Mouse (Mus musculus): ENCODE results near the gene Gm6993. TPM values are rescaled to one million over a fixed set of nuclear protein-coding genes. Genes with fewer than 3 reads are reported as not detected.

Gm6993 gene
- total RNA-seq, 1 experiment from 2014 or later, result not detected

DNA sequence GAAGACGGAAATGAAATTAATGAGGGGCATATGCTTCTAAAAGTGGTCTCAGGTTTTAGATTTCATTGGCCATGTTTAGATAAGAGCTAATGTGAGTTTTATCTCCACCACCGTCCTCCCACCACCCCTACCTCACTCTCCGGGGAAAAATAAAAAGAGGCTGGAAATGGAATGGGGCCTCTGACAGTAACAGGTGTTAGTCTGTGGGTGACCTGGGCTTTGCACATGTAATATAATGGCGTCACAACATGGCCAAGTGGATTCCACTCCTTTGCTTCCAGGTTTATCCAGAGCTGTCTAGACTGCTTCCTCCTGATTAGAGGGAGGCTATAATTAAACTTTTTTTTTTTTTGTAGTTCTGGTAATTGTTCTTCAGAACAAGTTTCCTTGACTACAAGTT lies 26.8 kb downstream of the Gm6993 start:
- no peak for ATAC-seq (ENCODE audit: extremely low read depth, insufficient number of reproducible peaks, low FRiP score, poor library complexity, severe bottlenecking)

DNA sequence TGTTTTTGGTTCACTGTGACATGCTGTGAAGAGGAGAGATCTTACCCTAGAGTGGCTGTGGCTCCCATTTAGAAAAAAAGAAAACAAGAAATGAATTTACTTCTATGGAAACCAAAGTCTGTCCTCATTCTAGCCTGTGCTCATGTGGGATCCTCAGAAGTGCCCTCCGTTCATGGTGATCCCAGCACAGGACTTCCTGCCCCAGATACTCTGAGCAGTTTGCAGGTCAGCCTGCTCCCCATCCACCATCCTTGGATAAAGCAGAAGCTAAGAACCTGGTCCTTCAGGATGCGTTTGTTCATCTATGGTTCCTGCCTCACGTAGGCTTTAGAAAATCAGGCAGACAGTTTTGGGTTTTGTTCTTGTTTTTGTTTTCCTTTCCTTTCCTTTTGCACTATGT lies 27.7 kb downstream of the Gm6993 start:
- ATAC-seq (ENCODE audit: extremely low read depth, insufficient number of reproducible peaks, low FRiP score, poor library complexity, severe bottlenecking), result no peak

DNA sequence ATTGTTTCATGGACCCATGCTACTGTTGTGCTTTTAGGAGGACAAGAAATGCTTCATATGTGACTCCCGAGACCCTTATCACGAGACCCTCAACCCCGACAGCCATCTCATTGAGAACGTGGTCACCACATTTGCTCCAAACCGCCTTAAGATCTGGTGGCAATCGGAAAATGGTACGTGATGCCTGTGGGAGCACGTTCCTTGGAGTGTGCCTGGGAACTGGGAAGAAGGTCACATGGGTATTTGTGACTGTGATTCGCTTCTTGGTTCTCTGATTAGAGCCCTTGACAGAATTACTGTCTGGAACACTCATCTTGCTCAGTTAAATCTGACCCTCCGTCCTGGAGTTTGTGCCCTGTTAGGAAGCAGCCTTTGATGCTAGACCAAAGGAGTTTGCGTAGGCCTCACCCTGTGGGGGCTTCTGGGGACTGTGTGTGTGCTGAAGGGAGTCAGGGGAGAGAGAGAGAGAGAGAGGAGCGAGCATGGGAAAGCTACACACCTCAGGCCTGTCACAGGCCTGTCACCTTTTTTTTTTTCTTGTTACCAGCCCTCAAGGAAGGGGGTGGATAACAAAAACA lies 28.5 kb downstream of the Gm6993 start:
- no peak for ATAC-seq (ENCODE audit: extremely low read depth, insufficient number of reproducible peaks, low FRiP score, poor library complexity, severe bottlenecking)

DNA sequence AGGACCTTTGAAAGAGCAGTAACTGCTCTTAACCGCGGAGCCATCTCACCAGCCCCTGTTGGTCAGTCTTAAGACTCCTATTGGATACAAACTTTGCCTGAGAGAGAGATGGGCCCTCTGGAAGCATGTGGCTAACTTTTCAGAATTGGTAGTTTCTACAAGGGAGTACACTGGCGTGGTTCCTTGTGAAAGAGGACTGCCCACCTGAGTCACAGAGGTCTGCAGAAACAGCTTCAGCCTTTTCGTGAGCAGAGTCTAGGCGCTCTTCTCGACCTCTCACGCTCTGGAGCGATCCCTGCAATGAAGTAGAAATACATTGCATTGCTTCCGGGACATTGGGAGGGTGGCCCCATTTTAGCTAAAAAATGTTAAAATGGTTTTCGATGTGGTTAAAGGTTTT lies 29.8 kb downstream of the Gm6993 start:
- no peak for ATAC-seq (ENCODE audit: extremely low read depth, insufficient number of reproducible peaks, low FRiP score, poor library complexity, severe bottlenecking)

DNA sequence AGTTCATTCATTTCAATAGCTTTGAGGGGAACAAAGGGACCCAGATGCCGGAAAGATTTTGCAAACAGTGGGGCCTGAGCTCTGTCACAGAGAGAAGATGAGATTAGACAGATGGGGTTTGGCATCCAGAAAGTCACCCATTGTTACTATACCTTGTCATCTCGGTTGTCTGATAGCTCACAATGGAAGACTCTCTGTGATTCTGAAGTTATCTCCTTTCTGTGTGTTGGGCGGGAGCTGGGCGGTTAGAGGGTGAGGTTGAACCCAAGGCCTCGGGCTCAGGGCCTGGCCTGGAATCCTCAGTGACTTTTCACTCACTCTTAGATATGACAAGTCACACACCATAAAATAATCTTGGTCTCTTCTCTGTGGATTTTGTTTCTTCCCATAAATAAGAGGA lies 30.2 kb downstream of the Gm6993 start:
- ATAC-seq (ENCODE audit: extremely low read depth, insufficient number of reproducible peaks, low FRiP score, poor library complexity, severe bottlenecking), result no peak

DNA sequence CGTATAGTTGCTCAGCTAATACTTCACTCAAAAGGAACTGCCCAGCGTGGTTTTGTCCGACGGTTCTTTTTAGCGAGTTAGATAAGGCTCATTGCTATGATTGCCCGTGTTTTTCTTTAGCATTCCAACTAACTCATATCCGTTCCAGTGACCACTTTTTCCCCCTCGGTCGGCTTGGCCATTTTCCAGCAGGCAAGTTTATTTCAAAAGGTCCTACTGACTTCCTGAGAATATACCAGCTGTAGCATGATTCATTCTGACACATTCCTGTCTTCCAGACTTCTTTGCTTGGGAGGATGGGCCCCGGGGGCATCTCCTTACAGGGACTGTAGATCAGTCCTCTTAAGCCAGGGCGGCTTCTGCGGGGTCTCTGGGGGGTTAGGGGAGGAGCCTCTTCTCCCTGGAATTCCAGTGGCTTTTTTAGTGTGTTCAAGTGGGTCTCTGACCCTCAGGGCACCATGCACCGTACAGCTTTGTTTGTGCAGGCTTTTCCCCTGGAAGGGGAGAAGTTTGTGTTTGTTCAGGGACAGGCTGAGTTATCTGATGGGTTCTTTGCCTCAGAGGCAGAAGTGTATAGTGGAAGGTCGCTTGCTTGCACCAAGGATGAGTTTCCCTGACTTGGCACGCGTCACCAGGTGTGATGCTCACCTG lies 30.9 kb downstream of the Gm6993 start:
- no peak for ATAC-seq (ENCODE audit: extremely low read depth, insufficient number of reproducible peaks, low FRiP score, poor library complexity, severe bottlenecking)

DNA sequence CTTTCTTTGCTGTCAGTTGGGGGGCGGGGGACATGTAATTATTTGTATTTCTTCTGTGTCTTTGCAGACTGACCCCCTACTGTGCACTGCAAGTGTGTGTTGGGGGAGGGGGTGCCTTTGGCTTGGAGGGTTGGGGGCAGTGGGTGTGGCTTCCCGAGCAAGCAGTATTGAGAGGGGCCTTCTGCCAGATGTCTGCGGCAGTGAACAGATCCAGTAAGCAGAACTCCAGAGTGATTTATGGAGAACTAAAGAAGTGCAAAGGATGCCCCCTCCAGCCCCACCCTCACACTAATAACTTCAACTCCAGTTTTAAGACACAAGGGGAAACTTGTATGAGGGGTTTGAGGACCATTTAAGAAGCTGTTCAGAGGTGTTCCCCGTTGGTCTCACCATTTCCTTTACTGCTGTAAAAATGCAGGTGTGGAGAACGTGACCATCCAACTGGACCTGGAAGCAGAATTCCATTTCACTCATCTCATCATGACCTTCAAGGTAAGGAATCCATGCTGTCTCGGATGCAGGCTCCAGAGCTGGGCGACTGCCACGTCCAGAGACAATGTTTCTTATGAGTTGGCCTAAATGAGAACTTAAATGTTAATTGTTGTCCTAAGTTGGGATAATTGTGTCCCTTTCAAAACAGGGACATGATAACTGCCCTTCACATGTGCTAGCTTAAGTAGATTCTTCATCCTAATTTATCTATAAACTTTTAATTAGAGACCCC lies 31.6 kb downstream of the Gm6993 start:
- ATAC-seq (ENCODE audit: extremely low read depth, insufficient number of reproducible peaks, low FRiP score, poor library complexity, severe bottlenecking), result no peak

DNA sequence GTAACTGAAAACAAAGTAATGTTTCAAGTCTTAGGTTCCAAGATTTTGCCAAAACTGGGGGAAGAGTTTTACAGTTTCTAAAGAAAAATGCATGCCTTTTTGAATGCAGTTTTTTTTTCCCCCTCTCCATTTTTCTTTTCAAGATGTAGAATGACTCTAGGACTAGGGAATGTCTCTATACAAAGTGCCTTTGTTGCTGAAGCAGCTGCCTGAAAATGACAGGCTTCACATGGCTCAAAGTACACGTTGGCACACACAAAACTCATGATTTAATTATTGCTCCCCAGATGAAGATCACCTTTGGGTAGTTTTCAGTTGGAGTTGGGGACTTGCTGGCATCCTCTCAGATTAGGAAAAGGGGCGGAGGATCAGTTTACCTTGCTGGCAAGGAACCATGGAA lies 32.3 kb downstream of the Gm6993 start:
- no peak for ATAC-seq (ENCODE audit: extremely low read depth, insufficient number of reproducible peaks, low FRiP score, poor library complexity, severe bottlenecking)

DNA sequence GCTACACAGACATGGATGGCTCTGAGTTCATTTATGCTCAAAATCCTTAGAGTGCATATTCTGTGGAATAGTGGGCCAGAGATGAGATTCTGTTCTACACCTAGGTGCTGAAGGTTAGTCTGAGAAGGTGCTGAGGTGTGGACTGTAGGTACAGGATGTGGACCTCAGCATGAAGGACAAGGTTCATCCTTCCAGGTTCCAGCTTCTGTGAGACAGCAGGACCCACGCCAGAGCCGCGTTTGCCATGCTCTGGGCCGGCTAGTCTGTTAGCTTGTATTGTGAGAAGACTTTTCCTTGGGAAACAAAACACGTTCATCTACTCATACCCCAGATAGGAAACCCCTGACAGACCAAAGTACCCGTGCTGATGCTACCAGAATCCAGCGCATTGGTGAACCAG lies 33.1 kb downstream of the Gm6993 start:
- no peak for ATAC-seq (ENCODE audit: extremely low read depth, insufficient number of reproducible peaks, low FRiP score, poor library complexity, severe bottlenecking)

DNA sequence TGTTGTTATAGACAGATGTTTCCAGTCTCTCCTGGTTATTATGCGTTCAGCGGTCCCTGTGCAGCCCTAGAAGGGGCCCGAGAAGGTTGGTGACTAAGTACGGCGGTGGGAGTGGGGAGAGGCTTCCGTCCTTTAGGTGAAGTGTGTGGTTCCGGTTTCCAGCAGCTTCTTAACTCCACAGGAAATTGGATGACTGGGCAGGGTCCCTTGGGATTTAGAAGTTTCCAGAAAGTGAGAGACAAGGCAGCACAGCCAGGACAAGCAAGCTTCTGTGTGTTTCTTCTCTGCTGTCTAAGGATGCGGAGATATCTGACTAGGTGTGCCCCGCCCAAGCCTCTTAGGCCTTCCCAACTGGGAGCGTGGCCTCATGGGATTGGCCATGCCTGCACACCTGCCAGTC lies 34.8 kb downstream of the Gm6993 start:
- ATAC-seq (ENCODE audit: extremely low read depth, insufficient number of reproducible peaks, low FRiP score, poor library complexity, severe bottlenecking), result no peak

DNA sequence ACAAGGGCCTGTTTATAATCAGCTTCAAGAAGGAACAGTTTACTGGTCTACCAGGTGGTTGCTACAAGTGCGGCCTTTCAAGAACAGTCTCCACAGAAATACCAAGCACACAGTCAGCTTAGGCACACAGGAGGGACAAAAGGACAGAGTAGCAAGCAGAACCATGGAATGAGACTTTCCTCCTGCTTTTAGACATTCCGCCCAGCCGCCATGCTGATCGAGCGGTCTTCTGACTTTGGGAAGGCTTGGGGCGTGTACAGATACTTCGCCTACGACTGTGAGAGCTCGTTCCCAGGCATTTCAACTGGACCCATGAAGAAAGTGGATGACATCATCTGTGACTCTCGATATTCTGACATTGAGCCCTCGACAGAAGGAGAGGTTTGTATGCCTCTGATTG lies 37.7 kb downstream of the Gm6993 start:
- ATAC-seq (ENCODE audit: extremely low read depth, insufficient number of reproducible peaks, low FRiP score, poor library complexity, severe bottlenecking), result no peak

DNA sequence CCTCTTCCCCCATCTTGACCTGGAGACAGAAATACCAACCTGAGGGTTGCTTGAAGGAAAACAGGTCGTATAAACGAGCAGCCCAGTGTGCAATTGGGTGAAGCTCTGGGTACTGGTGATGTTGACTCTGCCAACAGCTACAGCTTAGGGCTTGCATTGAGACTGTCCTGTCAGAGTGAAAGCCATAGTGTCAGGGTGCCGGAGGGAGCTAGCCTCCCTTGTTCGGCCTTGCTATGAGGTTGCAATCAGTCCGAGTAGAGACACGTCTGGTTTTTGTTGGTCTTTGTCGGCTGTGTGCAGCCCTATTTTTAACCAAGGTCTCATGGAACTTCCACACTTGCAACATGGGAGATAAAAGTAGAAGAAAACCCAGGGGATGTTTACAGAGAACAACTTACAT lies 39.7 kb downstream of the Gm6993 start:
- no peak for ATAC-seq (ENCODE audit: extremely low read depth, insufficient number of reproducible peaks, low FRiP score, poor library complexity, severe bottlenecking)

DNA sequence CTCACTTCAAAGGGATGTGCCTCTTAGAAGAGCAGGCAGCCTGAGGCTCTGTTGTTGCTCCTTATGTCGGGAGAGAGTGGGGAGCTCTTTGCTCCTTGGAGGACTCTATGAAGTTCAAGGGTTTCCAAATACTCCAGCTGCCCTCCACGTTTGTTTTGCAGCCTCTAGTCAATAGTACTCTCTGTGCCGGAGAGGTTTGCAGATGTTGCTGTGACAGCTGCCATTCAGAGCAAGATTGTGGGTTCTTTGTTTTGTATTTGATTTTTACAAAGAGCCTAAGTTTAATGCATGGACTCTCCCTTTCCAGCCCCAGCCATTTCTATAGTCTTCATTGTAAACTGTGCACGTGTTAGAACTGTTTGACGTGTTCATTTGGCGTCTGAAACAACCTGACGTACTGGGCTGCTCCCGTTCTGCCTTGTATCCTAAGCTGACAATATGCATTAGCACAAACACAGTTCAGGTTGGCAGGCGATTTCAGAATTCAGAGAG lies 40.6 kb downstream of the Gm6993 start:
- no peak for ATAC-seq (ENCODE audit: extremely low read depth, insufficient number of reproducible peaks, low FRiP score, poor library complexity, severe bottlenecking)

DNA sequence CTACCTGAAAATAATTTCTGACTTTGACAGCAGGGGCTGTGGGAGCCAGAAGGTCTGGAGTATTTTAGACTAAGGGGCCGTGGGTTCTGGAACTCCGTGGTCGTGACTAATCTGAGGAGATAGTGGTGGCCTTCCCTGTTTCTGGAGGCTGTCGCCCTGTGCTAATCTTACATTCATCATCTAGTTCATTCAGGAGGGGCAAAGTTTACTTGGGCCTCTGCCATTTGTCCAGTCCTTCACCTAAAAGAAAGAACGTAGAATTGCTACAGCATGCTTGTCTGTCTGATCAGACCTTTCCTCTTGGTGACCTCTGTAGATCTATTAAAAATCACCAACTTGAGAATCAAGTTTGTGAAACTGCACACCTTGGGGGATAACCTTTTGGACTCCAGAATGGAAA lies 41.7 kb downstream of the Gm6993 start:
- no peak for ATAC-seq (ENCODE audit: extremely low read depth, insufficient number of reproducible peaks, low FRiP score, poor library complexity, severe bottlenecking)

DNA sequence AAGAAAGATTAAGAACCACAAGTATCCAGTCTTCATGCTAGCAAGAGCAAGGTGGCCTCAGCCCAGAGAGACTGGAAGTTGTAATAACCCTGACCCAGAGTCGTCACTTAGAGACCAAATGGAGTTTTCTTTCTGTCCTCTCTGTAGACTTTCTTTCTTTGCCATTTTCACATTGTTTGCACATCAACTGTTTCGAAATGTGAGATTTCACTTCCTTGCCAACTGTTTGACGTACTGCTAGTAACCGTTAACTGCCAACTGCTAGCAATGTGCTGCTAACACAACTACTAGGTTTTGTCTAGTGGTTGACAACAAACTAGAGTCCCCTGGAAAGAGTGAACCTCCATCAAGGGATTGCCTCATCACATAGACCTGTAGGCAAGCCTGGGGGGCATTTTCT lies 42.6 kb downstream of the Gm6993 start:
- ATAC-seq (ENCODE audit: extremely low read depth, insufficient number of reproducible peaks, low FRiP score, poor library complexity, severe bottlenecking), result no peak

DNA sequence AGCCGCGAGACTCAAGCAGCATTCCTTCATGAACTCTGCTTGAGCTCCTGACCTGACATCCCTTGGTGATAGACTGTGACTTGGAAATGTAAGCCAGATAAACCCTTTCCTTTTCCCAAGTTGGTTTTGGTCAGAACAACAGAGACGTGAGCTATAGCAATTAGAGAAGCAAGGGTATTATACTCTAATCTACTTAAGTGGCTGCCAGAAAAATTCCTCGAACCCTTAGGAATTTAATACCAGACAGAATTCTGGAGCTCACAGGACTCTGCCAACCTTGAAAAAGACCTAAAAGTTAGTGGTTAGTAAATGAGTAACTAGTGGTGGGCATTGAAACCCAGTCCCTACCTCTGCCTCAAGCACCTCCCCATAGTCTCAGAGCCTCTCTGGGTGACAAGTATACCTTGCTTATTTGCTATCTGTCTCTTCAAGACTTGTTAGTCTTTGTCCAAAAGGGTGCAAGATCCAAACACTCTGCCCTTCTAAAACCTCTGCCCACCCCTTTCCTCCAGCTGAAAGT lies 43.1 kb downstream of the Gm6993 start:
- no peak for ATAC-seq (ENCODE audit: extremely low read depth, insufficient number of reproducible peaks, low FRiP score, poor library complexity, severe bottlenecking)

DNA sequence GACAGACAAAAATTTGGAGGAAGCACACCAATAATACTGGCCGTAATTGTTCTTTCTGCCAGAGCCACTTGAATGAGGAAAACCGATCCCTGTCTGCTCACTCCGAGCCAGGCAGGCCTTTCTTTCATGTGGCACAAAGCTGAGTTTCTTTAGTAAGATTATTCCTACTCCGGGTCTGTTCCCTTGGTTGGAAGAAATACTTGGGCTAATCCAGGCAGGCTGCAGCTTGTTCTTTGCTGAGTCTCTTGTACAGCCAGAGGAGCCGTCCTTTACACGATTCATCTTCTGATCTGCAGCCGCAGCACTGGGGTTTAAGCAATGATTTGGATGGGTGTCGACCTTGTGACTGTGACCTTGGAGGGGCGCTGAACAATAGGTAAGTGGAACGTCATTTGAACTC lies 48.5 kb downstream of the Gm6993 start:
- ATAC-seq (ENCODE audit: extremely low read depth, insufficient number of reproducible peaks, low FRiP score, poor library complexity, severe bottlenecking), result no peak

All from neutrophil, adult 5-6 weeks (primary cell).